Mouse (Mus musculus): ENCODE results near the gene Fam110c. TPM values are rescaled to one million over a fixed set of nuclear protein-coding genes. Genes with fewer than 3 reads are reported as not detected.

Fam110c gene
- polyA plus RNA-seq, 1 experiment: 6.4 TPM

- WGBS: 85% methylated on average over 6 of the region's 6 CpGs
These were observed 23.5 kb downstream of the Fam110c start for GRCm38 (mm10) chr12:31097185-31097584.

GRCm38 (mm10) chr12:31101190-31101589, 27.5 kb downstream of the Fam110c start:
- 96% methylated on average over 4 of the region's 4 CpGs for WGBS
- no peak for DNase-seq (ENCODE audit: low read depth, low spot score)

More at GRCm38 (mm10) chr12:31097185-31097584, 23.5 kb downstream of the Fam110c start:
- DNase-seq (ENCODE audit: low read depth, low spot score): no peak

GRCm38 (mm10) chr12:31101821-31102220, 28.2 kb downstream of the Fam110c start:
- 67% methylated on average over 4 of the region's 4 CpGs for WGBS
- DNase-seq (ENCODE audit: low read depth, low spot score): no peak

GRCm38 (mm10) chr12:31116005-31116466, 42.4 kb downstream of the Fam110c start:
- peak; percentile 37 for DNase-seq (ENCODE audit: low read depth, low spot score)

GRCm38 (mm10) chr12:31120535-31120934, 46.9 kb downstream of the Fam110c start:
- WGBS: 84% methylated on average over 5 of the region's 5 CpGs
- DNase-seq (ENCODE audit: low read depth, low spot score): no peak

More at GRCm38 (mm10) chr12:31116005-31116466, 42.4 kb downstream of the Fam110c start:
- WGBS: 7% methylated on average over 8 of the region's 8 CpGs

GRCm38 (mm10) chr12:31122892-31123622, 49.4 kb downstream of the Fam110c start:
- 48% methylated on average over 6 of the region's 6 CpGs for WGBS
- DNase-seq (ENCODE audit: low read depth, low spot score): no peak

- no peak for DNase-seq (ENCODE audit: low read depth, low spot score)
- WGBS: 24% methylated on average over 1 of the region's 1 CpGs
These were observed 52.4 kb downstream of the Fam110c start for GRCm38 (mm10) chr12:31126071-31126470.

GRCm38 (mm10) chr12:31129548-31129947, 55.9 kb downstream of the Fam110c start:
- DNase-seq (ENCODE audit: low read depth, low spot score): no peak
- 79% methylated on average over 4 of the region's 4 CpGs for WGBS

Other genes with a start within 250 kb of the Fam110c start
- gene Alkal2, start 189.5 kb upstream of the Fam110c start, polyA plus RNA-seq (2012; rRNA removed): 0.07 TPM in 1 of 2 replicates, not detected in the other
- 9.8 and 10.8 TPM in 2 replicates for gene Acp1, start 162.3 kb upstream of the Fam110c start, polyA plus RNA-seq (2012; rRNA removed)
- 5.1 and 6.0 TPM in 2 replicates for gene Sh3yl1, start 162.2 kb upstream of the Fam110c start, polyA plus RNA-seq (2012; rRNA removed)
- not detected in 2 replicates for gene Gm6993, start 166.9 kb downstream of the Fam110c start, polyA plus RNA-seq (2012; rRNA removed)
- 12.4 and 24.9 TPM in 2 replicates for gene Lamb1, start 191.4 kb downstream of the Fam110c start, polyA plus RNA-seq (2012; rRNA removed)

Measured in large intestine, adult 2 months (tissue).